Mouse (Mus musculus) macrophage (primary cell): ENCODE measurements around the gene Mmab. TPM values are rescaled to one million over a fixed set of nuclear protein-coding genes. Genes with fewer than 3 reads are reported as not detected.

Experiments used
- H3K27ac ChIP-seq: fragments of 350-480 bp; formaldehyde crosslinking; 2 replicates; pipeline ENCODE4 v1.9.0; 2021
- H3K36me3 ChIP-seq: fragments of 350-480 bp; formaldehyde crosslinking; 2 replicates; pipeline ENCODE4 v1.9.0; 2021; ENCODE audit errors: inconsistent target
- H3K4me3 ChIP-seq: fragments of 350-480 bp; formaldehyde crosslinking; 2 replicates; pipeline ENCODE4 v1.9.0; 2021; ENCODE audit errors: inconsistent target
- H3K79me2 ChIP-seq: fragments of 350-480 bp; formaldehyde crosslinking; 2 replicates; pipeline ENCODE4 v1.9.0; 2021; ENCODE audit errors: inconsistent target
- WGBS: methylation state at CpG from one replicate; pipeline ENCODE4 v1.1.7; 2026; ENCODE audit warnings: inconsistent platforms; ENCODE audit not compliant: missing documents; 5-methylcytosine and 5-hydroxymethylcytosine counted together
- polyA plus RNA-seq: library from polyadenylated mRNA; stranded (reverse); fragments of 250-400 nt; gene quantifications from 3 replicates; pipeline ENCODE4 v1.2.4, GENCODE M21; 2018; ENCODE audit warnings: inconsistent platforms

Gene Mmab
- polyA plus RNA-seq, 1 experiment from 2014 or later, result 6.5 TPM

- H3K4me3 ChIP-seq, result no peak overlapping the region
- no peak overlapping the region for H3K27ac ChIP-seq
- no peaks in the 10 kb centered on the region for H3K36me3 ChIP-seq
- H3K79me2 ChIP-seq, result no peaks in the 10 kb centered on the region
- WGBS, result 8% methylated on average over 7 of the region's 7 CpGs
Observed at GRCm38 (mm10) chr5:114461238-114461637, 17.4 kb upstream of the Mmab start.

- no peak overlapping the region for H3K27ac ChIP-seq
- WGBS, result 91% methylated on average over 16 of the region's 16 CpGs
- H3K36me3 ChIP-seq, result no peaks in the 10 kb centered on the region
- H3K79me2 ChIP-seq, result no peaks in the 10 kb centered on the region
- no peak overlapping the region for H3K4me3 ChIP-seq
Observed at GRCm38 (mm10) chr5:114456995-114457605, 13.2 kb upstream of the Mmab start.

GRCm38 (mm10) chr5:114456287-114456686, 12.4 kb upstream of the Mmab start:
- H3K4me3 ChIP-seq, result no peak overlapping the region
- H3K27ac ChIP-seq, result no peak overlapping the region
- no peaks in the 10 kb centered on the region for H3K79me2 ChIP-seq
- WGBS, result 95% methylated on average over 8 of the region's 9 CpGs
- no peaks in the 10 kb centered on the region for H3K36me3 ChIP-seq

GRCm38 (mm10) chr5:114449011-114449410, 5.2 kb upstream of the Mmab start:
- Histone ChIP-seq H3K36me3 (no peaks in the 10 kb centered on the region), H3K27ac (no peak overlapping the region), H3K79me2 (no peaks in the 10 kb centered on the region), H3K4me3 (no peak overlapping the region)
- WGBS, result 97% methylated on average over 4 of the region's 4 CpGs

- no peaks in the 10 kb centered on the region for H3K79me2 ChIP-seq
- WGBS, result 0% methylated on average over 21 of the region's 21 CpGs
Observed at GRCm38 (mm10) chr5:114444368-114444692, 470 bp upstream of the Mmab start.

GRCm38 (mm10) chr5:114435588-114435987, 8.3 kb downstream of the Mmab start:
- WGBS, result 95% methylated on average over 14 of the region's 14 CpGs
- peaks cover 5% of the 10 kb centered on the region; the same call in 1 of the 2 replicates for H3K36me3 ChIP-seq

More at GRCm38 (mm10) chr5:114444368-114444692, 470 bp upstream of the Mmab start:
- H3K27ac ChIP-seq, result peak overlapping the region; percentile 47
- H3K36me3 ChIP-seq, result no peaks in the 10 kb centered on the region
- H3K4me3 ChIP-seq, result peak overlapping the region; percentile 78

GRCm38 (mm10) chr5:114434359-114434758, 9.5 kb downstream of the Mmab start:
- 95% methylated on average over 8 of the region's 8 CpGs for WGBS
- Histone ChIP-seq H3K79me2 (no peaks in the 10 kb centered on the region), H3K4me3 (no peak overlapping the region), H3K27ac (no peak overlapping the region), H3K36me3 (peaks cover 5% of the 10 kb centered on the region; the same call in 1 of the 2 replicates)

More at GRCm38 (mm10) chr5:114435588-114435987, 8.3 kb downstream of the Mmab start:
- Histone ChIP-seq H3K27ac (no peak overlapping the region), H3K4me3 (no peak overlapping the region), H3K79me2 (no peaks in the 10 kb centered on the region)

- Histone ChIP-seq H3K36me3 (no peaks in the 10 kb centered on the region), H3K79me2 (no peaks in the 10 kb centered on the region), H3K4me3 (no peak overlapping the region), H3K27ac (no peak overlapping the region)
- WGBS, result 82% methylated on average over 7 of the region's 7 CpGs
Observed at GRCm38 (mm10) chr5:114429781-114430180, 14.1 kb downstream of the Mmab start.

- Histone ChIP-seq H3K79me2 (no peaks in the 10 kb centered on the region), H3K27ac (no peak overlapping the region), H3K4me3 (no peak overlapping the region), H3K36me3 (no peaks in the 10 kb centered on the region)
- 76% methylated on average over 18 of the region's 18 CpGs for WGBS
Observed at GRCm38 (mm10) chr5:114428621-114429020, 15.2 kb downstream of the Mmab start.

- Histone ChIP-seq H3K36me3 (no peaks in the 10 kb centered on the region), H3K79me2 (no peaks in the 10 kb centered on the region), H3K27ac (no peak overlapping the region), H3K4me3 (no peak overlapping the region)
- WGBS, result 86% methylated on average over 6 of the region's 6 CpGs
Observed at GRCm38 (mm10) chr5:114426732-114427131, 17.1 kb downstream of the Mmab start.

GRCm38 (mm10) chr5:114423961-114424360, 19.9 kb downstream of the Mmab start:
- no peaks in the 10 kb centered on the region for H3K79me2 ChIP-seq
- H3K4me3 ChIP-seq, result no peak overlapping the region
- H3K36me3 ChIP-seq, result peaks cover 23% of the 10 kb centered on the region; the same call in 1 of the 2 replicates
- 96% methylated on average over 4 of the region's 5 CpGs for WGBS
- H3K27ac ChIP-seq, result no peak overlapping the region

- no peak overlapping the region for H3K4me3 ChIP-seq
- 71% methylated on average over 5 of the region's 5 CpGs for WGBS
- H3K27ac ChIP-seq, result no peak overlapping the region
- no peaks in the 10 kb centered on the region for H3K79me2 ChIP-seq
- H3K36me3 ChIP-seq, result peaks cover 36% of the 10 kb centered on the region; the same call in 1 of the 2 replicates
Observed at GRCm38 (mm10) chr5:114422591-114422990, 21.3 kb downstream of the Mmab start.

- Histone ChIP-seq H3K79me2 (no peaks in the 10 kb centered on the region), H3K27ac (no peak overlapping the region), H3K4me3 (no peak overlapping the region), H3K36me3 (peaks cover 44% of the 10 kb centered on the region; the same call in 1 of the 2 replicates)
- 86% methylated on average over 11 of the region's 11 CpGs for WGBS
Observed at GRCm38 (mm10) chr5:114421561-114422298, 22.1 kb downstream of the Mmab start.

- Histone ChIP-seq H3K36me3 (peaks cover 76% of the 10 kb centered on the region), H3K4me3 (no peak overlapping the region), H3K79me2 (no peaks in the 10 kb centered on the region), H3K27ac (no peak overlapping the region)
- WGBS, result 87% methylated on average over 8 of the region's 8 CpGs
Observed at GRCm38 (mm10) chr5:114418541-114418940, 25.3 kb downstream of the Mmab start.

- WGBS, result 54% methylated on average over 8 of the region's 8 CpGs
- Histone ChIP-seq H3K79me2 (no peaks in the 10 kb centered on the region), H3K4me3 (no peak overlapping the region), H3K27ac (no peak overlapping the region), H3K36me3 (peaks cover 92% of the 10 kb centered on the region)
Observed at GRCm38 (mm10) chr5:114416855-114417254, 27.0 kb downstream of the Mmab start.
